Mouse (Mus musculus) myocyte (in vitro differentiated cells): ENCODE measurements around the gene Avil.

Experiments
- CEBPB ChIP-seq: IDR thresholded peaks from 2 replicates; pipeline ENCODE4 v1.6.1; 2011; ENCODE audit warnings: mild to moderate bottlenecking, moderate library complexity; ENCODE audit not compliant: poor library complexity, insufficient read depth, severe bottlenecking
- POLR2A ChIP-seq: IDR thresholded peaks from one replicate; pipeline ENCODE4 v1.6.1; 2011; ENCODE audit warnings: low read depth, mild to moderate bottlenecking, control low read depth, moderate library complexity; ENCODE audit not compliant: insufficient read length

DNA sequence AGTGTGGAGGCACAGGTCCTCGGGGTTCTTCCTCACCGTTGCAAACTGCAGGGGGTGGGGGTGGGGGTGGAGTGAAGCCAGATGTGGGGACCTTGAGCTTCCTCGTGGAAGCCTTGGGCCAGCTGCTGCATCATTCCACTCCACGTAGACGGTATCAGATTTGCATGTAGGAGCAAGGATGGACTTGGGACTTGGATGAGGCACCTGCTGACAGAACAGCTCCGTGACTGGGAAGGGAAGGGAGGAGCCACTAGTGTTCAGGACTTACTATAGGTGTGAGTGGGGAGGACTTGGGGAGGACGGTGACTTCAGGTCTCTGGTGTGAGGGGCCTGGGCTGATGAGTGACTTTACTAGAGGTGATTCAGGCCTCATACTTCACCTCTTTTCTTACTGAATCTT is 27.5 kb upstream of the Avil start:
- no peak for TF ChIP-seq CEBPB
- no peak for TF ChIP-seq POLR2A
